Mouse (Mus musculus): ENCODE measurements at regions not wholly inside any gene's neighbourhood (a gene's known extent, or its start where the extent isn't known, plus 50 kb on each side); places are given as distances from the start of the nearest gene placed in this dataset.
"Not testable (repeated sequence)": the region's sequence is repeated elsewhere in the genome, so short reads cannot be mapped to it uniquely, and the experiment has no call there.

DNA sequence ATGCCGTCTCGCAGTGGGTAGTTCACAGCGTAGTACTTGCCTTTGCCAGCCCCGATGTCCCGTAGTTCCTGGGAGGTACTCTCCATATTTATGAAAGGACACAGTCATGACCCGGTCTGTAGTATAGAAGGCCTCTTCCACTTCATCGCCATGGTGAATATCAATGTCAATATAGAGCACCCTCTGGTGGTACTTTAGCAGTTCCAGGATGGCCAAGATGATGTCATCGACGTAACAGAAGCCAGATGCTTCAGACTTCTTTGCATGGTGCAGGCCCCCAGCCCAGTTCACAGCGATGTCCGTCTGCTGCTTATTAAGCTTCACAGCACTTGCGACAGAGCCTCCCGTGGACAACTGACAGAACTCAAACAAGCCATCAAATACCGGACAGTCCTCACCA lies 386.4 kb downstream of the Fut8 start:
- not testable (repeated sequence) for TF ChIP-seq CTCF (IDR thresholded peaks at IDR 0.05; ENCODE audit: control insufficient read depth, insufficient read depth, insufficient read length); MAX (IDR thresholded peaks at IDR 0.05); CEBPB (IDR thresholded peaks at IDR 0.05; ENCODE audit: low read depth)
